Mouse (Mus musculus) cortical plate, adult 2 months (tissue): ENCODE measurements around the gene Ace3. TPM values are rescaled to one million over a fixed set of nuclear protein-coding genes. Genes with fewer than 3 reads are reported as not detected.
A peak's percentile ranks its signal among the peaks of the same experiment; 100 is the strongest.

Experiments
- H3K27ac ChIP-seq: fragments of 200-500 bp; 2 replicates; pipeline ENCODE4 v1.5.1; 2012; ENCODE audit warnings: low read length, control low read depth, inconsistent platforms; ENCODE audit not compliant: insufficient read depth
- H3K4me1 ChIP-seq: fragments of 200-500 bp; 2 replicates; pipeline ENCODE4 v1.6.1; 2011; ENCODE audit warnings: low read length; ENCODE audit not compliant: control insufficient read depth, insufficient read depth
- H3K4me3 ChIP-seq: fragments of 200-500 bp; 2 replicates; pipeline ENCODE4 v1.5.1; 2011; ENCODE audit warnings: mild to moderate bottlenecking, low read length, control low read depth; ENCODE audit not compliant: insufficient read depth
- CTCF ChIP-seq: fragments of 200-500 bp; IDR thresholded peaks from 2 replicates; pipeline ENCODE4 v1.5.1; 2011; ENCODE audit warnings: mild to moderate bottlenecking, control low read depth, low read length; ENCODE audit not compliant: insufficient read depth; ENCODE audit errors: extremely low read depth
- POLR2A ChIP-seq: fragments of 200-500 bp; IDR thresholded peaks from 2 replicates; pipeline ENCODE4 v1.6.1; 2011; ENCODE audit warnings: mild to moderate bottlenecking, low read length, control low read depth; ENCODE audit not compliant: insufficient read depth; ENCODE audit errors: extremely low read depth
- polyA plus RNA-seq: library from polyadenylated mRNA; depleted of rRNA; stranded (reverse); fragments of >200 nt; gene quantifications from 2 replicates; pipeline ENCODE4 v1.2.3, GENCODE M21; 2012; rRNA removed

Gene Ace3
- polyA plus RNA-seq, 1 experiment = not detected

DNA sequence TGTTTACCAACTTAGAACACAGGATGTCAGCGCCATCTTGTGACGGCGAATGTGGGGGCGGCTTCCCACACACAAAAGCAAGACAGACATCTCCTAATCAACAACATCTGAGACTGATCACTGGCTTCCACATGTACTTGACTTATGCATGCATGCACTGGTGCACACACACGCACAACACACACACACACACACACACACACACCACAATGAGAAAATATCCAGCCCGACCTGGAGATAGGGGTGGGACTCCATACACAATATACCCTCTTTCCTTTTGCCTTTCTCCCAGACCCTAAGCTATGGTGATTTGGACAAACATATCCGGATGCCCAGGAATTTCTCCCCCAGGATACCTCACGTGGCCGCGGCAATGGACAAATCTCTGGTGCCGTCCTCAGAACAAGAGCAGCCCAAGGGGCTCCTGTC is 39.0 kb downstream of the Ace3 start:
- Histone ChIP-seq H3K27ac (peak overlapping the region; percentile 74), H3K4me3 (peak overlapping the region; percentile 17), H3K4me1 (no peaks in the 10 kb centered on the region)
- TF ChIP-seq POLR2A (no peak), CTCF (no peak)

DNA sequence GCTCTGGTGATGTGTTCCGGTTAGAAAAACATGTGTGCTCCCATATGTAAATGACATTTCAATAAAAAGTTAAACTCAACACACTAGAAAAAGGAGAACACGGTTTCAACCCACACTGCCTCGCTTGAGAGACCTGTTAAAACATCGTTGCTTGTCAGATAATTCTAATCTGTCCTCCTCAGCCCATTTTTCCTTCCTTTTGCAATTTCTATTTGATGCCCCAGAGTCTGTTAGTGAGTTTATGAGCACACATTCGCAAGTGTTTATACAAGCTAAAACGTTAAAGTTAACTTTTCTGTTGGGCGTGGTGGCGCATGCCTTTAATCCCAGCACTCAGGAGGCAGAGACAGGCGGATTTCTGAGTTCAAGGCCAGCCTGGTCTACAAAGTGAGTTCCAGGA is 40.5 kb downstream of the Ace3 start:
- TF ChIP-seq CTCF = no peak
- no peak for TF ChIP-seq POLR2A
- Histone ChIP-seq H3K4me1 (peaks cover 4% of the 10 kb centered on the region; the same call in 1 of the 2 replicates), H3K4me3 (no peak overlapping the region), H3K27ac (no peak overlapping the region)

DNA sequence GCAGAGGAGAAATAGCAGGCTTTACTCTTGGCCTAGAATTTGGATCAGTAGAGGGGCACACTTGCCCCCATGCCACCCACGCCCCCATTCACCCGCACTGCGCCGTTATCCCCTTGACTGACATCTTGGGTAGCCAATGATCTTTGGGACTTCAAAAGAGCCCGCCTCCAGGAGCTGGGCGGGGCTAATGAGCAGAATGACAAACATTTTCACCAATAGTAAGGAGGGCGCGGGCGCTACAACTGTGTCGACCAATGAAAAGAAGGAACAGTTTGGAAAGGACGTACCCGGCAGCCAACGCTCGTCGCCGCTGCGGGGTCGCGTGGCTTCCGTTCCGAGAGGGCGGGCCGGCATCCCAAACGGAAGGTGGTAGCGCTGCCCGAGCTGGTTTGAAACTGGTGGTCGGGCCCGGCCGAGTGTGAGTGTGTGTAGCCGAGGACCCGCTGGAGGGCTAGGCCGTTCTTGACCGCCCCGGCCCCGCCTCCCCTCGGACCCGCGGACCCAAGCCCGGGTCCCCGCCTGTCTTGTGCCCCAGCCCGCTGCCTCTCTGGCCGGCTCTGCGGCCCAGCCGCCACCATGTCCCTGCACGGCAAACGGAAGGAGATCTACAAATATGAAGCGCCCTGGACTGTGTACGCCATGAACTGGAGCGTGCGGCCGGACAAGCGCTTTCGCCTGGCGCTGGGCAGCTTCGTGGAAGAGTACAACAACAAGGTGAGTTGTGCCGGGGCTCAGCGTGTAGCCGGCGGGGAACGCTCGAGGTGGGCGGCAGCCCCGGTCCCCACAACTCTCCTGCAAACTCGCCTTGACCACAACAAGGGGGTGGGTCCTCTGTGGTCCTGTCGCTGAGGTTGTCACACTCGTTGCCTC is 42.3 kb downstream of the Ace3 start, which contains the start of gene Dcaf7:
Gene Dcaf7, plus strand, starts transcription at position 325 of the 870 bp plus-strand sequence.
- H3K4me1 ChIP-seq = peaks cover 4% of the 10 kb centered on the region; the same call in 1 of the 2 replicates
- peak within 1 kb of the TSS; percentile 77 for H3K27ac ChIP-seq
- TF ChIP-seq POLR2A = peak; percentile 76; the same call in 1 of the 2 replicates
- TF ChIP-seq CTCF = no peak
- H3K4me3 ChIP-seq = peak within 1 kb of the TSS; percentile 80

DNA sequence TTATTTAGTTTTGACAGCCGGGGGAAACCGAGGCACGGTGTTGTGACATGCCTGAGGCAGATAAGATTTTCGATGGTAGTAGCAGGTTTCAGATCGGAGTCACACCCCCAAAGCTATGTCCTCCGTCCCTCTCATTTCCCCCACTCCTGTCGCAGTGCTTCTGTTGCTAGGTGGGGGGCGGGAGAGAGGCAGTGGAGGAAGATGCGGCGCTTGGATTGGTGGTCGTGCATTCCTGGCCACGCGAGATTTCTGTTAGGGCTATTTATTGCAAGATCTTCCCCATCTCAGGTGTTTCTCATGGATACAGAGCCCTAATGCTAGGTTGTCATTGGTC is 42.9 kb downstream of the Ace3 start:
- no peak for TF ChIP-seq CTCF
- TF ChIP-seq POLR2A = peak; percentile 65; the same call in 1 of the 2 replicates
- Histone ChIP-seq H3K4me1 (peaks cover 4% of the 10 kb centered on the region; the same call in 1 of the 2 replicates), H3K4me3 (peak overlapping the region; percentile 80), H3K27ac (peak overlapping the region; percentile 77)

DNA sequence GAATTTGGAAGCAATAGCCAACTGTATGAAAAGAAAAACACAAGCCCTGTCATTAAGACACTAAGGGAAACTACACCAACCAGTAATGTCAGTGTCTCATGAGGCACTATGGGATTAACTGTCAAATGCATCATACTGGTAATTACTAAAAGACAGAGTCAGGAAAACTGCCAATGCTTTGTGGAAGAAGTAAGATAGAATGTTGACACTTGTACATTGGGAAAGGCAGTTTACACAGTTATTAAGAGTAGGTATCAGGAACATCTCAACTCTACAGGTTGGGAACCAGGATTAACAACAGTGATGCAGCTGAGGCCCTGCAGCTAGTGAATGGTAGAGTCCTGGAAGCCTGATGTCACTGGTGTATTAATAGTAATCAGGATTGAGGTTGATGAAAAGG is 49.9 kb downstream of the Ace3 start:
- Histone ChIP-seq H3K27ac (no peak overlapping the region), H3K4me1 (peaks cover under 1% of the 10 kb centered on the region; the same call in 1 of the 2 replicates), H3K4me3 (no peak overlapping the region)
- no peak for TF ChIP-seq POLR2A
- TF ChIP-seq CTCF = no peak

DNA sequence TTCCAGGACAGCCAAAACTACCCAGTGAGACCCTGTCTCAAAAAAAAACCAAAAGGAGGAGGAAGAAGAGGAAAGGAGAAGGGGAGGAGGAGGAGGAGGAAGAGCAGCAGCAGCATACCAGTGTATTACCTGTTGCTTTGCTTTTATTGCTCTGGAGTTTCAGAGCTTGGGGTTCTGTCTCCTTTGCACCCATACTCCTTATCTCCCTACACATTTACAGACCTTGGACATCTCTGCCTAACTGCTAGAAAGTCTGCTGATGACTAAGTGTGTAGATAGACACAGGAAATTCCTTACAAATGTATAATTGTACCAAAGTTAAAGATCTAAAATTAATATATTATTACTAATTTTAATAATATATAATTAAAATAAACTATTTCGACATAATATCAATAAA is 50.8 kb downstream of the Ace3 start:
- TF ChIP-seq POLR2A (no peak), CTCF (no peak)
- no peak overlapping the region for H3K27ac ChIP-seq
- H3K4me3 ChIP-seq = no peak overlapping the region
- H3K4me1 ChIP-seq = no peaks in the 10 kb centered on the region; the same call in 1 of the 2 replicates

DNA sequence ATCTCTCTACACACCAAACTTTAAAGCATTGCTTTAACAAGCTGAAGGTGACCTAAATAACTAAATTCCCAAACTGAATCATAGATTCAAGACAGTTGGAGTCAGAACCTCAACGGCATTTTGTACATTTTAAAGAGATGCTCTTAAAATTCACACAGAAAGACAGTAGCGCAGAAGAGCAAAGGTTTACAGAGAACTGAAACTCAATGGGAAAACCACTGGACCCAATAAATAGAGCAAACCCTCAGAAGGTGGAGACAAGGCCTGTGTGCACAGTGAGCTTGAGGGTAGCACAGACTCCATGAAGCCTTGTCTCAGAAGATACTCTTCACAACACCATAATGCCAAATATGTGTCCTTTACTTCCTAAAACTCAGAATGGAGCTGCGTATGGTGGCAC is 51.3 kb downstream of the Ace3 start:
- Histone ChIP-seq H3K4me3 (no peak overlapping the region), H3K27ac (no peak overlapping the region), H3K4me1 (no peaks in the 10 kb centered on the region; the same call in 1 of the 2 replicates)
- TF ChIP-seq POLR2A (no peak), CTCF (no peak)

DNA sequence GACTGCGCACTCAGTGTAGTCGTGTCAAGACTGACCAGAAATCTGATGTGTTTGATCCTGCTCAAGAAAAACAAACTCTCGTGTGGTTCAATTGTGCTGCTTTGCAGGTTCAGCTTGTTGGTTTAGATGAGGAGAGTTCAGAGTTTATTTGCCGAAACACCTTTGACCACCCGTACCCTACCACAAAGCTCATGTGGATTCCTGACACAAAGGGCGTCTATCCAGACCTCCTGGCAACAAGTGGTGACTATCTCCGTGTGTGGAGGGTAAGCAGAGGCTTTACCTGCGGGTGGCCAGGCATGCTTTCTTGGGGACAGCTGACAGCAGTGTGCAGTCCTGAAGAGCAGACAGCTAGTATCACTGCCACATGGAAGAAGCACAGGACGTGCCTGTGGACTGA is 52.1 kb downstream of the Ace3 start:
- TF ChIP-seq CTCF = no peak
- TF ChIP-seq POLR2A = no peak
- Histone ChIP-seq H3K4me3 (no peak overlapping the region), H3K27ac (no peak overlapping the region), H3K4me1 (no peaks in the 10 kb centered on the region; the same call in 1 of the 2 replicates)

DNA sequence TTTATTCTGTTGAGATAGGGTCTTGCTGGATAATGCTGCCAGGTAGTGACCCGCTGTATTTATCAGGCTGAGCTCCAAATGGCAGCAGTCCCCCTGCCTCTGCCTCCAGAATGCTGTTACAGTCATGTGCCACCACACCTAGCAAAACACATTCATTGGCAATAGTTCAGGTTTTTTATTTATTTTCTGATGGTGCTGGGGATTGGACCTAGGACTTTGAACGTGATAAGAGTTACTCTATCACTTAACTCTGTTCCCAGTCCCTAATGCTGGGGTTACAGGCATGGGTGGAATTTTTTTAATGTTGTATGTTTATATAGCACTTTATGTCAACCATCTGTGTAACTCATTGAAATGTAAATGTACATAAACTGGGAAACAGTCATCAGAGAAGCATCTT is 59.4 kb downstream of the Ace3 start:
- Histone ChIP-seq H3K4me1 (no peaks in the 10 kb centered on the region), H3K27ac (no peak overlapping the region), H3K4me3 (no peak overlapping the region)
- TF ChIP-seq POLR2A (no peak), CTCF (no peak)

DNA sequence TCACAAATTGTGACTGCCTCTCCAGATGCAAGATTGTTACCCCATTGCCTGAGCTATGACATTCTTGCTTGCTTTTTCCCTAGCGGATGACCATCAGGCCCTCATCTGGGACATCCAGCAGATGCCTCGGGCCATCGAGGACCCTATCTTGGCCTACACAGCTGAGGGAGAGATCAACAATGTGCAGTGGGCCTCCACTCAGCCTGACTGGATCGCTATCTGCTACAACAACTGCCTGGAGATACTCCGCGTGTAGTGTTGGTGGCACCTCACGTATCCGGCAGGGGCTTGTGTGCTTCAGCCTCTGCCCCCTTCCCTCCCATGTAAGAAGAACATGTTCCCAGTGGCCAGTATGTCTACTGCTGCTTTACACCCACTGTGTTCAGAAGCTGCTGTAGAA is 60.1 kb downstream of the Ace3 start:
- no peak overlapping the region for H3K27ac ChIP-seq
- H3K4me1 ChIP-seq = no peaks in the 10 kb centered on the region
- TF ChIP-seq POLR2A = no peak
- no peak for TF ChIP-seq CTCF
- H3K4me3 ChIP-seq = no peak overlapping the region

Other genes starting within 250 kb of the Ace3 start
- gene Cyb561, start 41.3 kb upstream of the Ace3 start, polyA plus RNA-seq = 66.6 and 67.1 TPM in 2 replicates
- gene Ace, start 26.7 kb upstream of the Ace3 start, polyA plus RNA-seq = 8.7 and 9.3 TPM in 2 replicates
- gene Kcnh6, start 13.4 kb downstream of the Ace3 start, polyA plus RNA-seq = 1.4 and 1.5 TPM in 2 replicates
- gene Dcaf7, start 42.2 kb downstream of the Ace3 start, polyA plus RNA-seq = 111 and 115 TPM in 2 replicates
- gene Taco1, start 71.4 kb downstream of the Ace3 start, polyA plus RNA-seq = 11.9 and 12.4 TPM in 2 replicates
- gene Map3k3, start 89.9 kb downstream of the Ace3 start, polyA plus RNA-seq = 32.3 and 33.2 TPM in 2 replicates
- not detected in 2 replicates for gene Gm10840, start 166.2 kb downstream of the Ace3 start, polyA plus RNA-seq
- 86.0 and 102 TPM in 2 replicates for gene Limd2, start 166.2 kb downstream of the Ace3 start, polyA plus RNA-seq
- 51.9 and 55.2 TPM in 2 replicates for gene Strada, start 207.5 kb downstream of the Ace3 start, polyA plus RNA-seq
- 68.3 and 83.3 TPM in 2 replicates for gene Ccdc47, start 221.7 kb downstream of the Ace3 start, polyA plus RNA-seq
- gene Ddx42, start 222.3 kb downstream of the Ace3 start, polyA plus RNA-seq = 41.6 and 43.7 TPM in 2 replicates